In the genomic region with DNA sequence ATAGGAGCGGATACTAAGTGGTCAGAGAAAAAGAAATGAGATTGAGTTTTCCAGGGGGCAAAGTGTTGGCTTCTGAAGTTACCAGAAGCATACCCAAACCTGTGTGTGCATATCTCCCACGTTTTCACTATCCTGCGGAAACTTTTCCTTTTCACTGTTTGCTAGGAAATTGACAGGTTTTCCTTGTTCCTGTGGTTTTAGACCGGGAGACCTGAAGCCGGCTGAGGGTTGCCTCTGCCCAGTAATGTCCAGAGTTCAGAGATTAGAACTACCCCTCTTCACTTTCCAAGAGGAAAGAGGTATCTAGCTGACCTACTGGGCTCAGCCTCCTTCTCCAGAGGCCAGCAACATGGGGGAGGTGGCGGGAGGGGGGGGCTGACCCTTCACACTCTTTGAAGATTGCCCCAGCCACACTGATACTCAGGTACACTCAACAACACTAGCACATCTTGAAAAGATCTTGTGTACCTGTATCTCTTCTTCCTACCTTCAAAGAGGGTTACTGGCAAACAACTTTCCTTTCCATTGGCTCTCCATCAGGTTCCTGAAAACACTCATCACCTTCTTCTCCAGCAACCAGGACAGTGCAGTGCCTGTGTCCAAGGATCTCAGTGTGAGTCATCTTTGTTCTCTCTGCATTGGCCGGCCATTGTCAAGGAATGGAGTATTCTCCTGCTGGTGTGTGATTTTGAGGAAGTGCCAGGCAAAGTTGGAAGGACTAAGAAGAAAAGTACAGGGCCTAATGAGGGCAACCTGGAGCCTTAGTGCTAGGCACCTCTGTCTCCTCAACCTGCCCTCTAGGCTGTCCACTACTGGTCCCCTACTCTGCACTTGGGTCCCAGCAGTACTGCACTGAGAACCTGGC, we compare ENCODE assay signal across 11 mouse cellular contexts. TPM values are rescaled to one million over a fixed set of nuclear protein-coding genes. Genes with fewer than 3 reads are reported as not detected.
DNase-seq lines count a peak whose midpoint lies in the region; ATAC-seq and TF ChIP-seq lines count a peak whose summit lies in the region.
"Had no signal": no experiment of that assay in that cellular context is flagged by ENCODE, and none has a peak within 500 bp of the region (broad histone marks: within the 10 kb centered on the region; RNA-seq: fewer than 3 reads in every experiment).

No protein-coding gene starts in this region.

- H3K9me3 ChIP-seq in kidney, postnatal 0 days (replicated peaks; ENCODE audit: low read length), result no peaks in the 10 kb centered on the region
- no peaks in the 10 kb centered on the region for H3K9me3 ChIP-seq in embryonic facial prominence, embryonic 10.5 days

- peaks cover 3% of the 10 kb centered on the region; the same call in 1 of the 2 replicates for H3K4me1 ChIP-seq in kidney, postnatal 0 days (replicated peaks; ENCODE audit: insufficient read depth, low read length)
- H3K4me1 ChIP-seq in embryonic facial prominence, embryonic 10.5 days, result peaks cover 70% of the 10 kb centered on the region

- no peak overlapping the region for H3K27ac ChIP-seq in kidney, postnatal 0 days
- peak overlapping the region; percentile 36; the same call in 1 of the 2 replicates for H3K27ac ChIP-seq in embryonic facial prominence, embryonic 10.5 days (replicated peaks)
- no peak overlapping the region for H3K27ac ChIP-seq in macrophage

- no peak overlapping the region for H3K9ac ChIP-seq in kidney, postnatal 0 days (ENCODE audit: low read depth, low read length)

- H3K36me3 ChIP-seq in kidney, postnatal 0 days (ENCODE audit: insufficient read depth, low read length), result no peaks in the 10 kb centered on the region
- H3K36me3 ChIP-seq in embryonic facial prominence, embryonic 10.5 days (replicated peaks), result no peaks in the 10 kb centered on the region
- no peaks in the 10 kb centered on the region for H3K36me3 ChIP-seq in macrophage (ENCODE audit: inconsistent target)

- no peak overlapping the region for H3K4me2 ChIP-seq in kidney, postnatal 0 days (ENCODE audit: low read length)

- WGBS in kidney, postnatal 0 days, result 7% methylated on average over 7 of the region's 7 CpGs
- 4% methylated on average over 7 of the region's 7 CpGs for WGBS in embryonic facial prominence, embryonic 10.5 days
- WGBS in macrophage (ENCODE audit: missing documents), result 15% methylated on average over 7 of the region's 7 CpGs

- H3K27me3 ChIP-seq in kidney, postnatal 0 days (ENCODE audit: insufficient read depth, low read length), result peaks cover 69% of the 10 kb centered on the region
- peaks cover 95% of the 10 kb centered on the region for H3K27me3 ChIP-seq in embryonic facial prominence, embryonic 10.5 days (replicated peaks; ENCODE audit: low read depth, poor library complexity, severe bottlenecking)

- no peak overlapping the region for H3K4me3 ChIP-seq in kidney, postnatal 0 days (replicated peaks; ENCODE audit: low read depth, low read length)
- no peak overlapping the region; the same call in 1 of the 2 replicates for H3K4me3 ChIP-seq in embryonic facial prominence, embryonic 10.5 days
- H3K4me3 ChIP-seq in macrophage (ENCODE audit: inconsistent target), result peak overlapping the region; percentile 3; the same call in 1 of the 2 replicates

- no peak for TF ChIP-seq CTCF in kidney, postnatal 0 days (IDR thresholded peaks at IDR 0.05; ENCODE audit: low read depth)

- no peak for ATAC-seq in kidney, postnatal 0 days (replicated peaks; ENCODE audit: low FRiP score, low read depth)

- H3K79me2 ChIP-seq in macrophage (ENCODE audit: inconsistent target), result no peaks in the 10 kb centered on the region

- peak; percentile 19 for DNase-seq in embryo, embryonic 10 days (ENCODE audit: low spot score)
- no peak for DNase-seq in embryo, embryonic 11 days
- DNase-seq in kidney, postnatal 0 days (ENCODE audit: low spot score), result peak; percentile 2
- no peak for DNase-seq in kidney, adult 9 months
- DNase-seq in embryonic facial prominence, embryonic 10.5 days (ENCODE audit: low spot score), result peak; percentile 38
- DNase-seq in yolk sac, embryonic 10.5 days (ENCODE audit: low spot score), result no peak
- no peak for DNase-seq in spleen, postnatal 14 days (ENCODE audit: low spot score in 2 of 2)
- DNase-seq: cerebellum, adult 9-11 months; layer of hippocampus, postnatal 36 days; lung, postnatal 10 days had no signal

RNA-seq across cellular contexts. Expression of a gene that starts 1.3 kb away (rescaled TPM):
- polyA plus RNA-seq in kidney, postnatal 0 days (2015; fragmentation: Nextera tagmentation; extraction: Ambion mirVana), result 2.2 and 2.8 TPM in 2 replicates
- 9.0 and 11.3 TPM in 2 replicates for polyA plus RNA-seq in embryonic facial prominence, embryonic 10.5 days (2016; fragmentation: Nextera tagmentation; extraction: Ambion mirVana)
- 1 to 10 TPM in 22 of 26 experiments, under 1 TPM in 4; 0.55 to 7.8 (median 1.9) TPM for total RNA-seq in macrophage (2018; cell fraction: chromatin; rRNA removed)
- total RNA-seq in macrophage (2018; cell fraction: cytosol; rRNA removed), result 1 to 10 TPM in 3 of 26 experiments, under 1 TPM in 23; 0.24 to 1.3 (median 0.59) TPM
- 1 to 10 TPM in 15 of 26 experiments, under 1 TPM in 11; 0.29 to 4.8 (median 1.2) TPM for total RNA-seq in macrophage (2018; cell fraction: nucleus; rRNA removed)
- 0.40 to 0.72 TPM (median 0.54 TPM) in 3 replicates for polyA plus RNA-seq in macrophage (2018)

Comparison
In these comparisons a context has a peak if more than half of its experiments do, and no peak if none do; other contexts are left out.
1. DNase-seq: peak in embryo, embryonic 10 days (single experiment), kidney, postnatal 0 days (single experiment) and embryonic facial prominence, embryonic 10.5 days (single experiment); none in embryo, embryonic 11 days (single experiment), kidney, adult 9 months (single experiment), yolk sac, embryonic 10.5 days (single experiment) and spleen, postnatal 14 days (0 of 2).